Mouse (Mus musculus) midbrain, embryonic 11.5 days (tissue): ENCODE results near the gene Vps26c. TPM values are rescaled to one million over a fixed set of nuclear protein-coding genes. Genes with fewer than 3 reads are reported as not detected.

Experiments used
- ATAC-seq: fragments of 200-750 bp; cut with Nextera tagmentation; 2 replicates; pipeline ENCODE4 v1.8.0; 2017; ENCODE audit warnings: moderate TSS enrichment, moderate library complexity; ENCODE audit not compliant: low FRiP score
- DNase-seq: peaks from one replicate; pipeline ENCODE4 v3.0.0; 2015; ENCODE audit warnings: low spot score; ENCODE audit errors: missing footprints
- H3K27ac ChIP-seq: fragments of 300-500 bp; sonication (generic); 2 replicates; pipeline ENCODE4 v1.5.1; 2014; ENCODE audit warnings: low read depth, low read length
- H3K27me3 ChIP-seq: fragments of 300-500 bp; sonication (generic); 2 replicates; pipeline ENCODE4 v1.6.1; 2014; ENCODE audit warnings: mild to moderate bottlenecking, low read length, moderate library complexity, mixed read lengths; ENCODE audit not compliant: control insufficient read depth, insufficient read depth
- H3K36me3 ChIP-seq: fragments of 300-500 bp; sonication (generic); 2 replicates; pipeline ENCODE4 v1.6.1; 2014; ENCODE audit warnings: mild to moderate bottlenecking, low read length, moderate library complexity, mixed read lengths; ENCODE audit not compliant: control insufficient read depth, insufficient read depth
- H3K4me1 ChIP-seq: fragments of 300-500 bp; sonication (generic); 2 replicates; pipeline ENCODE4 v1.6.1; 2014; ENCODE audit warnings: low read length; ENCODE audit not compliant: control insufficient read depth, insufficient read depth
- H3K4me2 ChIP-seq: fragments of 300-500 bp; sonication (generic); 2 replicates; pipeline ENCODE4 v1.6.1; 2014; ENCODE audit warnings: mild to moderate bottlenecking, moderate library complexity
- H3K4me3 ChIP-seq: fragments of 300-500 bp; sonication (generic); 2 replicates; pipeline ENCODE4 v1.5.1; 2014; ENCODE audit warnings: low read depth, low read length
- H3K9ac ChIP-seq: fragments of 300-500 bp; sonication (generic); 2 replicates; pipeline ENCODE4 v1.6.1; 2014; ENCODE audit warnings: low read length
- H3K9me3 ChIP-seq: fragments of 300-500 bp; sonication (generic); 2 replicates; pipeline ENCODE4 v1.6.1; 2016; ENCODE audit warnings: low read length; ENCODE audit not compliant: control insufficient read depth
- WGBS: fragments of 180-500 bp; shearing (Covaris S2); extraction: QIAGEN DNeasy Blood & Tissue Kit; methylation state at CpG from one replicate; pipeline ENCODE4 v1.1.7; 2014; 5-methylcytosine and 5-hydroxymethylcytosine counted together
- polyA plus RNA-seq: library from polyadenylated mRNA; unstranded; fragments of >200 nt; fragmentation: Nextera tagmentation; extraction: Ambion mirVana; gene quantifications from 2 replicates; pipeline ENCODE4 v1.2.1, GENCODE M21; 2014

Vps26c gene
- 60.0 and 60.4 TPM in 2 replicates for polyA plus RNA-seq

GRCm38 (mm10) chr16:94526344-94527151, at the start of gene Vps26c:
Vps26c (minus strand) TSS chr16:94526830.
- ATAC-seq = peak; percentile 93
- H3K36me3 ChIP-seq = no peaks in the 10 kb centered on the region
- H3K9me3 ChIP-seq = no peaks in the 10 kb centered on the region
- H3K4me2 ChIP-seq = peak within 1 kb of the TSS; percentile 85
- no peaks in the 10 kb centered on the region for H3K27me3 ChIP-seq
- DNase-seq = peak; percentile 100
- H3K4me3 ChIP-seq = peak within 1 kb of the TSS; percentile 78
- peak within 1 kb of the TSS; percentile 60 for H3K9ac ChIP-seq
- under 1% methylated on average over 85 of the region's 93 CpGs for WGBS
- peak within 1 kb of the TSS; percentile 93 for H3K27ac ChIP-seq
- H3K4me1 ChIP-seq = peaks cover 13% of the 10 kb centered on the region

GRCm38 (mm10) chr16:94575757-94576156, 49.1 kb upstream of the Vps26c start:
- no peaks in the 10 kb centered on the region for H3K9me3 ChIP-seq
- no peak for DNase-seq
- no peak overlapping the region for H3K27ac ChIP-seq
- WGBS = 78% methylated on average over 5 of the region's 5 CpGs
- H3K27me3 ChIP-seq = no peaks in the 10 kb centered on the region
- peaks cover 25% of the 10 kb centered on the region for H3K4me1 ChIP-seq
- H3K4me3 ChIP-seq = no peak overlapping the region
- H3K36me3 ChIP-seq = no peaks in the 10 kb centered on the region
- no peak overlapping the region for H3K4me2 ChIP-seq
- ATAC-seq = no peak
- H3K9ac ChIP-seq = no peak overlapping the region

GRCm38 (mm10) chr16:94574718-94575094, 48.1 kb upstream of the Vps26c start:
- no peak overlapping the region for H3K9ac ChIP-seq
- no peak overlapping the region for H3K4me2 ChIP-seq
- no peaks in the 10 kb centered on the region for H3K9me3 ChIP-seq
- DNase-seq = no peak
- H3K4me3 ChIP-seq = no peak overlapping the region
- H3K36me3 ChIP-seq = no peaks in the 10 kb centered on the region
- ATAC-seq = no peak
- no peak overlapping the region for H3K27ac ChIP-seq
- H3K4me1 ChIP-seq = peaks cover 22% of the 10 kb centered on the region
- no peaks in the 10 kb centered on the region for H3K27me3 ChIP-seq

GRCm38 (mm10) chr16:94574025-94574717, 47.5 kb upstream of the Vps26c start:
- ATAC-seq = no peak
- H3K4me2 ChIP-seq = no peak overlapping the region
- no peak overlapping the region for H3K9ac ChIP-seq
- DNase-seq = peak; percentile 85
- peaks cover 22% of the 10 kb centered on the region for H3K4me1 ChIP-seq
- no peaks in the 10 kb centered on the region for H3K9me3 ChIP-seq
- 83% methylated on average over 3 of the region's 3 CpGs for WGBS
- H3K27ac ChIP-seq = no peak overlapping the region
- H3K4me3 ChIP-seq = no peak overlapping the region
- H3K27me3 ChIP-seq = no peaks in the 10 kb centered on the region
- no peaks in the 10 kb centered on the region for H3K36me3 ChIP-seq

GRCm38 (mm10) chr16:94572422-94572821, 45.8 kb upstream of the Vps26c start:
- ATAC-seq (no peak), DNase-seq (no peak)
- Histone ChIP-seq H3K9me3 (no peaks in the 10 kb centered on the region), H3K4me2 (peak overlapping the region; percentile 22; the same call in 1 of the 2 replicates), H3K9ac (peak overlapping the region; percentile 10; the same call in 1 of the 2 replicates), H3K27ac (no peak overlapping the region), H3K36me3 (no peaks in the 10 kb centered on the region), H3K4me3 (peak overlapping the region; percentile 6; the same call in 1 of the 2 replicates), H3K4me1 (peaks cover 22% of the 10 kb centered on the region), H3K27me3 (no peaks in the 10 kb centered on the region)
- WGBS = 50% methylated on average over 2 of the region's 2 CpGs

GRCm38 (mm10) chr16:94571111-94571993, 44.7 kb upstream of the Vps26c start:
- Histone ChIP-seq H3K27me3 (no peaks in the 10 kb centered on the region), H3K9ac (peak overlapping the region; percentile 100), H3K4me2 (peak overlapping the region; percentile 78), H3K9me3 (no peaks in the 10 kb centered on the region), H3K4me1 (peaks cover 18% of the 10 kb centered on the region), H3K27ac (peak overlapping the region; percentile 100), H3K4me3 (peak overlapping the region; percentile 100), H3K36me3 (no peaks in the 10 kb centered on the region)
- peak; percentile 89 for DNase-seq
- no peak for ATAC-seq
- 32% methylated on average over 10 of the region's 10 CpGs for WGBS

- Histone ChIP-seq H3K4me2 (peak overlapping the region; percentile 78), H3K27me3 (no peaks in the 10 kb centered on the region), H3K9me3 (no peaks in the 10 kb centered on the region), H3K4me3 (peak overlapping the region; percentile 100), H3K9ac (peak overlapping the region; percentile 100), H3K36me3 (no peaks in the 10 kb centered on the region), H3K4me1 (peaks cover 15% of the 10 kb centered on the region), H3K27ac (peak overlapping the region; percentile 100)
- peak; percentile 93 for DNase-seq
- under 1% methylated on average over 55 of the region's 88 CpGs for WGBS
- peak; percentile 4; the same call in 1 of the 2 replicates for ATAC-seq
These were observed 43.9 kb upstream of the Vps26c start for GRCm38 (mm10) chr16:94570361-94571041.
